Comparison of ENCODE assay signal across 8 mouse cellular contexts in the genomic region with DNA sequence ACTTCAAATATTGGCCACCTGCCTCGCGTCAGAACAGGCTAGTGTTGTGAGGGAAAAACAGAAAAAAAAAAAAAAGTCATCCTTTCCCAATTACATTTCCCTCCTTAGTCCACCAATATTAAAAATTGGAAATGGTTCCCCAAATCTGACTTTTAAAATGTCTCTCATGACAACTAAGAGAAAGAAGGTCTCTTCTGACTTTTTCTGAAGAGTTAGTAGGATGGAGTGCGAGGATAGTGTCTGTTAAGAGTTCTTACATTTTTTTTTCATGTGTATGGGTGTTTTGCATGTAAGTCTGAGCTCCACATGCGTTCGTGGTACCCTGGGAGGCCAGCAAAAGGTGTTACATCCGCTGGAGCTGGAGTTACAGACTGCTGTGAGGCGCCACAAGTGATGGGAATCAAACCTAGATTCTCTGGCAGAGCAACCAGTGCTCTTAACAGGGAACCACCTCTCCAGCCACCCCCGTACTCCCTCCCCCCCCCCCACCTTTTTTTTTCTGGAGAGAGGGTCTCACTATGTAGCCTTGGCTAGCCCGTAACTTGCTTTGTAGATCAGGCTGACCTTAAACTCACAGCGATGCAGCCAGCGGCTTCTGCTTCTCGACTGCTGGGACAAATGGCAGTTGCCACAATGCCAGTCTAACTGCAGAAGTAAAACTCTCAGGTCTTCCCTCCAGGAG. TPM values are rescaled to one million over a fixed set of nuclear protein-coding genes. Genes with fewer than 3 reads are reported as not detected.
A peak's percentile ranks its signal among the peaks of the same experiment; 100 is the strongest.
DNase-seq lines count a peak whose midpoint lies in the region; ATAC-seq and TF ChIP-seq lines count a peak whose summit lies in the region.

No protein-coding gene starts in this region.

- under 1% methylated on average over 12 of the region's 12 CpGs for WGBS in hindbrain, embryonic 14.5 days
- WGBS in stomach, embryonic 16.5 days: under 1% methylated on average over 12 of the region's 12 CpGs

- H3K9me3 ChIP-seq in hindbrain, embryonic 14.5 days (ENCODE audit: control insufficient read depth, low read length): no peaks in the 10 kb centered on the region
- H3K9me3 ChIP-seq in stomach, embryonic 16.5 days (replicated peaks; ENCODE audit: control insufficient read depth, low read length): no peaks in the 10 kb centered on the region

- no peak for ATAC-seq in cerebellum, adult (ENCODE audit: insufficient number of reproducible peaks, low FRiP score, low TSS enrichment)
- no peak for ATAC-seq in hindbrain, embryonic 14.5 days (ENCODE audit: low FRiP score)
- ATAC-seq in stomach, embryonic 16.5 days (ENCODE audit: insufficient read depth, low FRiP score): no peak

- peaks cover 26% of the 10 kb centered on the region for H3K79me3 ChIP-seq in C2C12 (ENCODE audit: low read depth)

- H3K4me3 ChIP-seq in C2C12 (ENCODE audit: insufficient read depth, poor library complexity, severe bottlenecking): peak overlapping the region; percentile 95
- H3K4me3 ChIP-seq in hindbrain, embryonic 14.5 days (replicated peaks; ENCODE audit: low read length): peak overlapping the region; percentile 91
- H3K4me3 ChIP-seq in stomach, embryonic 16.5 days (replicated peaks; ENCODE audit: low read length): peak overlapping the region; percentile 99

- TF ChIP-seq CTCF in C2C12 (IDR thresholded peaks at IDR 0.05; ENCODE audit: control insufficient read depth, insufficient read depth, insufficient read length): no peak

- peaks cover 28% of the 10 kb centered on the region for H3K4me1 ChIP-seq in hindbrain, embryonic 14.5 days (replicated peaks; ENCODE audit: control insufficient read depth, insufficient read depth, low read length)
- H3K4me1 ChIP-seq in stomach, embryonic 16.5 days (ENCODE audit: control insufficient read depth, insufficient read depth, low read length): peaks cover 22% of the 10 kb centered on the region

- H3K4me2 ChIP-seq in hindbrain, embryonic 14.5 days (replicated peaks): peak overlapping the region; percentile 92
- peak overlapping the region; percentile 97 for H3K4me2 ChIP-seq in stomach, embryonic 16.5 days (ENCODE audit: low read depth, low read length)

- no peaks in the 10 kb centered on the region for H3K27me3 ChIP-seq in C2C12 (ENCODE audit: control insufficient read depth, insufficient read depth, insufficient read length)
- no peaks in the 10 kb centered on the region for H3K27me3 ChIP-seq in hindbrain, embryonic 14.5 days (ENCODE audit: control insufficient read depth, insufficient read depth, low read length)
- no peaks in the 10 kb centered on the region for H3K27me3 ChIP-seq in stomach, embryonic 16.5 days (ENCODE audit: control insufficient read depth, insufficient read depth, low read length)

- H3K36me3 ChIP-seq in C2C12 (ENCODE audit: control insufficient read depth, insufficient read depth): peaks cover 16% of the 10 kb centered on the region
- H3K36me3 ChIP-seq in hindbrain, embryonic 14.5 days (replicated peaks; ENCODE audit: control insufficient read depth, insufficient read depth): peaks cover 15% of the 10 kb centered on the region
- H3K36me3 ChIP-seq in stomach, embryonic 16.5 days (ENCODE audit: control insufficient read depth, insufficient read depth, low read length): peaks cover 2% of the 10 kb centered on the region; the same call in 1 of the 2 replicates

- peaks cover 60% of the 10 kb centered on the region for H3K79me2 ChIP-seq in C2C12 (ENCODE audit: control insufficient read depth, insufficient read depth)

- H3K9ac ChIP-seq in hindbrain, embryonic 14.5 days: peak overlapping the region; percentile 89
- H3K9ac ChIP-seq in stomach, embryonic 16.5 days (ENCODE audit: low read length): peak overlapping the region; percentile 96

- H3ac ChIP-seq in C2C12 (ENCODE audit: control insufficient read depth, insufficient read length, low read depth): peak overlapping the region; percentile 65

- peak; percentile 44 for DNase-seq in cerebellum, adult 9-10 months
- peak; percentile 39 for DNase-seq in embryo, embryonic 9.5 days (ENCODE audit: extremely low spot score)
- DNase-seq in hindbrain, embryonic 14.5 days (ENCODE audit: low spot score): peak; percentile 61
- peak; percentile 21 for DNase-seq in lung, postnatal 10 days
- no peak for DNase-seq in frontal cortex, postnatal 14 days (ENCODE audit: low spot score in 2 of 2)

- H3K27ac ChIP-seq in hindbrain, embryonic 14.5 days: peak overlapping the region; percentile 92
- peak overlapping the region; percentile 91 for H3K27ac ChIP-seq in stomach, embryonic 16.5 days (ENCODE audit: low read length)

TF ChIP-seq in C2C12, 6 proteins besides CTCF, POLR2A, EP300 and RAD21:
- no peak for TF ChIP-seq MAX (IDR thresholded peaks at IDR 0.05)
- TF ChIP-seq MYOD1 (IDR thresholded peaks at IDR 0.05; ENCODE audit: control insufficient read depth, insufficient read length, low read depth): no peak
- no peak for TF ChIP-seq MYOG (IDR thresholded peaks at IDR 0.05; ENCODE audit: control insufficient read depth, extremely low read depth, insufficient read length)
- no peak for TF ChIP-seq FOSL1 (IDR thresholded peaks at IDR 0.05; ENCODE audit: insufficient read depth, low read length, poor library complexity, severe bottlenecking)
- TF ChIP-seq USF1 (IDR thresholded peaks at IDR 0.05; ENCODE audit: low read depth): no peak
- TF ChIP-seq CEBPB (IDR thresholded peaks at IDR 0.05; ENCODE audit: low read depth): no peak

RNA-seq across cellular contexts. Expression of a gene that starts 0.8 kb away (rescaled TPM):
- polyA plus RNA-seq in C2C12 (2012; fragmentation: generic; extraction: Trizol): 8.5 TPM
- 62.3 and 69.0 TPM in 2 replicates for polyA plus RNA-seq in hindbrain, embryonic 14.5 days (2014; fragmentation: Nextera tagmentation; extraction: Ambion mirVana)
- 14.5 and 15.3 TPM in 2 replicates for polyA plus RNA-seq in stomach, embryonic 16.5 days (2015; fragmentation: Nextera tagmentation; extraction: Ambion mirVana)

RNA-seq across cellular contexts. Expression of a gene that starts 1.3 kb away (rescaled TPM):
- polyA plus RNA-seq in C2C12 (2012; fragmentation: generic; extraction: Trizol): 38.4 TPM
- 47.4 and 51.8 TPM in 2 replicates for polyA plus RNA-seq in hindbrain, embryonic 14.5 days (2014; fragmentation: Nextera tagmentation; extraction: Ambion mirVana)
- 50.9 and 57.8 TPM in 2 replicates for polyA plus RNA-seq in stomach, embryonic 16.5 days (2015; fragmentation: Nextera tagmentation; extraction: Ambion mirVana)

RNA-seq across cellular contexts. Expression of a gene that starts 52.1 kb away (rescaled TPM):
- 6.6 TPM for polyA plus RNA-seq in C2C12 (2012; fragmentation: generic; extraction: Trizol)
- 8.2 and 8.9 TPM in 2 replicates for polyA plus RNA-seq in hindbrain, embryonic 14.5 days (2014; fragmentation: Nextera tagmentation; extraction: Ambion mirVana)
- polyA plus RNA-seq in stomach, embryonic 16.5 days (2015; fragmentation: Nextera tagmentation; extraction: Ambion mirVana): 4.4 and 5.9 TPM in 2 replicates

Comparison
In these comparisons a context has a peak if more than half of its experiments do, and no peak if none do; other contexts are left out.
1. DNase-seq: peak in cerebellum, adult 9-10 months (single experiment), embryo, embryonic 9.5 days (single experiment), hindbrain, embryonic 14.5 days (single experiment) and lung, postnatal 10 days (single experiment); none in frontal cortex, postnatal 14 days (0 of 2).
2. Peak in every context shown above with its lines, with median percentiles within 50 percentile points of each other: H3K4me3 ChIP-seq.